Comparison of ENCODE assay signal across 10 mouse cellular contexts in the genomic region with DNA sequence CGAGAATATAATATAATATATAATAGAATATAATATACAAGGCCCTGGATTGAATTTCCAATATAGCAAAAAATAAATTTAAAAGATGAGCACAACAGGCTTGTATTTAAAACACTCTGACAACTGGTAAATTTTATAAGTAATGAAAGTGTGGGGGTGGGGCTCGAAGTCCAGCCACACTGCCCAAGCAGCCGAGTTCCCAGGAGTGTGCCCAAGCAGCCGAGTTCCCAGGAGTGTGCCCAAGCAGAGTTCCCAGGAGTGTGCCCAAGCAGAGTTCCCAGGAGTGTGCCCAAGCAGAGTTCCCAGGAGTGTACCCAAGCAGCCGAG. TPM values are rescaled to one million over a fixed set of nuclear protein-coding genes. Genes with fewer than 3 reads are reported as not detected.
A peak's percentile ranks its signal among the peaks of the same experiment; 100 is the strongest.
DNase-seq lines count a peak whose midpoint lies in the region; ATAC-seq lines count a peak whose summit lies in the region.
"Had no signal": no experiment of that assay in that cellular context is flagged by ENCODE, and none has a peak within 500 bp of the region (broad histone marks: within the 10 kb centered on the region; RNA-seq: fewer than 3 reads in every experiment).

No protein-coding gene starts in this region.

- H3K4me3 ChIP-seq in heart, embryonic 10.5 days: no peak overlapping the region
- no peak overlapping the region for H3K4me3 ChIP-seq in kidney, embryonic 15.5 days (replicated peaks)
- no peak overlapping the region for H3K4me3 ChIP-seq in brown adipose tissue, adult 24 weeks (ENCODE audit: insufficient read depth, low read depth, low read length)
- H3K4me3 ChIP-seq in heart, embryonic 16.5 days (ENCODE audit: low read length): peak overlapping the region; percentile 39
- no peak overlapping the region for H3K4me3 ChIP-seq in midbrain, embryonic 13.5 days (replicated peaks)
- H3K4me3 ChIP-seq: megakaryocyte, embryonic 14.5 days had no signal

- H3K27me3 ChIP-seq in heart, embryonic 10.5 days (ENCODE audit: insufficient read depth, poor library complexity, severe bottlenecking): no peaks in the 10 kb centered on the region
- no peaks in the 10 kb centered on the region for H3K27me3 ChIP-seq in kidney, embryonic 15.5 days
- H3K27me3 ChIP-seq in heart, embryonic 16.5 days (ENCODE audit: control insufficient read depth, insufficient read depth, low read length): no peaks in the 10 kb centered on the region
- H3K27me3 ChIP-seq in midbrain, embryonic 13.5 days: no peaks in the 10 kb centered on the region
- H3K27me3 ChIP-seq: megakaryocyte, embryonic 14.5 days had no signal

- no peak overlapping the region for H3K9ac ChIP-seq in kidney, embryonic 15.5 days
- H3K9ac ChIP-seq in heart, embryonic 16.5 days (ENCODE audit: low read length): peak overlapping the region; percentile 69
- no peak overlapping the region for H3K9ac ChIP-seq in midbrain, embryonic 13.5 days (replicated peaks)

- no peaks in the 10 kb centered on the region for H3K36me3 ChIP-seq in heart, embryonic 10.5 days
- H3K36me3 ChIP-seq in kidney, embryonic 15.5 days: no peaks in the 10 kb centered on the region
- H3K36me3 ChIP-seq in heart, embryonic 16.5 days (ENCODE audit: control insufficient read depth, insufficient read depth): no peaks in the 10 kb centered on the region
- no peaks in the 10 kb centered on the region for H3K36me3 ChIP-seq in midbrain, embryonic 13.5 days

- H3K27ac ChIP-seq in heart, embryonic 10.5 days: peak overlapping the region; percentile 80
- peak overlapping the region; percentile 76 for H3K27ac ChIP-seq in kidney, embryonic 15.5 days
- peak overlapping the region; percentile 55; the same call in 1 of the 2 replicates for H3K27ac ChIP-seq in brown adipose tissue, adult 24 weeks (replicated peaks; ENCODE audit: low read depth, low read length)
- H3K27ac ChIP-seq in heart, embryonic 16.5 days (ENCODE audit: low read length): peak overlapping the region; percentile 96
- H3K27ac ChIP-seq in midbrain, embryonic 13.5 days: no peak overlapping the region

- no peak for DNase-seq in heart, embryonic 10.5 days (ENCODE audit: low spot score)
- DNase-seq in heart, adult 11 months: no peak
- no peak for DNase-seq in kidney, adult 8-10 months
- DNase-seq in liver: no peak

- H3K4me2 ChIP-seq in kidney, embryonic 15.5 days: no peak overlapping the region
- peak overlapping the region; percentile 50 for H3K4me2 ChIP-seq in heart, embryonic 16.5 days (ENCODE audit: low read depth, low read length)
- no peak overlapping the region for H3K4me2 ChIP-seq in midbrain, embryonic 13.5 days (replicated peaks)

- peaks cover 66% of the 10 kb centered on the region for H3K4me1 ChIP-seq in heart, embryonic 10.5 days
- H3K4me1 ChIP-seq in kidney, embryonic 15.5 days: peaks cover 62% of the 10 kb centered on the region
- peaks cover 28% of the 10 kb centered on the region for H3K4me1 ChIP-seq in brown adipose tissue, adult 24 weeks (ENCODE audit: control insufficient read depth, insufficient read depth, insufficient read length, low read length)
- H3K4me1 ChIP-seq in heart, embryonic 16.5 days (ENCODE audit: control insufficient read depth, insufficient read depth, low read length): peaks cover 64% of the 10 kb centered on the region
- peaks cover 25% of the 10 kb centered on the region for H3K4me1 ChIP-seq in midbrain, embryonic 13.5 days (replicated peaks)

- no peaks in the 10 kb centered on the region for H3K9me3 ChIP-seq in heart, embryonic 10.5 days
- H3K9me3 ChIP-seq in kidney, embryonic 15.5 days (replicated peaks): no peaks in the 10 kb centered on the region
- H3K9me3 ChIP-seq in heart, embryonic 16.5 days (replicated peaks; ENCODE audit: control insufficient read depth, low read length): no peaks in the 10 kb centered on the region
- no peaks in the 10 kb centered on the region for H3K9me3 ChIP-seq in midbrain, embryonic 13.5 days
- H3K9me3 ChIP-seq: G1E; megakaryocyte, embryonic 14.5 days had no signal

- no peak for ATAC-seq in kidney, embryonic 15.5 days (replicated peaks; ENCODE audit: low FRiP score)
- ATAC-seq in heart, embryonic 16.5 days (replicated peaks; ENCODE audit: extremely low read depth, insufficient read depth, low FRiP score): no peak
- no peak for ATAC-seq in midbrain, embryonic 13.5 days

- 68% methylated on average over 5 of the region's 5 CpGs for WGBS in heart, embryonic 10.5 days
- WGBS in kidney, embryonic 15.5 days: 65% methylated on average over 5 of the region's 5 CpGs
- 60% methylated on average over 5 of the region's 5 CpGs for WGBS in heart, embryonic 16.5 days
- 83% methylated on average over 5 of the region's 5 CpGs for WGBS in midbrain, embryonic 13.5 days

RNA-seq across cellular contexts. Expression of a gene that starts 50.6 kb away (rescaled TPM):
- polyA plus RNA-seq in heart, embryonic 10.5 days (2016; fragmentation: Nextera tagmentation; extraction: Ambion mirVana): 74.4 and 75.2 TPM in 2 replicates
- 69.6 and 76.0 TPM in 2 replicates for polyA plus RNA-seq in kidney, embryonic 15.5 days (2015; fragmentation: Nextera tagmentation; extraction: Ambion mirVana)
- polyA plus RNA-seq in brown adipose tissue, adult 24 weeks (2012; ENCODE audit: insufficient read depth, insufficient read length, missing spikeins): 49.2 and 54.3 TPM in 2 replicates
- polyA plus RNA-seq in heart, embryonic 16.5 days (2015; fragmentation: Nextera tagmentation; extraction: Ambion mirVana): 62.1 and 66.6 TPM in 2 replicates
- polyA plus RNA-seq in midbrain, embryonic 13.5 days (2015; fragmentation: Nextera tagmentation; extraction: Ambion mirVana): 64.9 and 70.0 TPM in 2 replicates

RNA-seq across cellular contexts. Expression of a gene that starts 53.3 kb away (rescaled TPM):
- polyA plus RNA-seq in heart, embryonic 10.5 days (2016; fragmentation: Nextera tagmentation; extraction: Ambion mirVana): 40.6 and 46.3 TPM in 2 replicates
- 40.2 and 43.1 TPM in 2 replicates for polyA plus RNA-seq in kidney, embryonic 15.5 days (2015; fragmentation: Nextera tagmentation; extraction: Ambion mirVana)
- polyA plus RNA-seq in brown adipose tissue, adult 24 weeks (2012; ENCODE audit: insufficient read depth, insufficient read length, missing spikeins): 6.6 and 7.0 TPM in 2 replicates
- 33.6 and 34.8 TPM in 2 replicates for polyA plus RNA-seq in heart, embryonic 16.5 days (2015; fragmentation: Nextera tagmentation; extraction: Ambion mirVana)
- polyA plus RNA-seq in midbrain, embryonic 13.5 days (2015; fragmentation: Nextera tagmentation; extraction: Ambion mirVana): 16.8 and 19.0 TPM in 2 replicates

RNA-seq across cellular contexts. Expression of a gene that starts 55.8 kb away (rescaled TPM):
- 2.1 and 2.5 TPM in 2 replicates for polyA plus RNA-seq in heart, embryonic 10.5 days (2016; fragmentation: Nextera tagmentation; extraction: Ambion mirVana)
- polyA plus RNA-seq in kidney, embryonic 15.5 days (2015; fragmentation: Nextera tagmentation; extraction: Ambion mirVana): 8.1 and 8.5 TPM in 2 replicates
- 2.3 and 2.4 TPM in 2 replicates for polyA plus RNA-seq in brown adipose tissue, adult 24 weeks (2012; ENCODE audit: insufficient read depth, insufficient read length, missing spikeins)
- polyA plus RNA-seq in heart, embryonic 16.5 days (2015; fragmentation: Nextera tagmentation; extraction: Ambion mirVana): 4.6 and 5.0 TPM in 2 replicates
- polyA plus RNA-seq in midbrain, embryonic 13.5 days (2015; fragmentation: Nextera tagmentation; extraction: Ambion mirVana): 1.4 and 2.0 TPM in 2 replicates
